In the genomic region with DNA sequence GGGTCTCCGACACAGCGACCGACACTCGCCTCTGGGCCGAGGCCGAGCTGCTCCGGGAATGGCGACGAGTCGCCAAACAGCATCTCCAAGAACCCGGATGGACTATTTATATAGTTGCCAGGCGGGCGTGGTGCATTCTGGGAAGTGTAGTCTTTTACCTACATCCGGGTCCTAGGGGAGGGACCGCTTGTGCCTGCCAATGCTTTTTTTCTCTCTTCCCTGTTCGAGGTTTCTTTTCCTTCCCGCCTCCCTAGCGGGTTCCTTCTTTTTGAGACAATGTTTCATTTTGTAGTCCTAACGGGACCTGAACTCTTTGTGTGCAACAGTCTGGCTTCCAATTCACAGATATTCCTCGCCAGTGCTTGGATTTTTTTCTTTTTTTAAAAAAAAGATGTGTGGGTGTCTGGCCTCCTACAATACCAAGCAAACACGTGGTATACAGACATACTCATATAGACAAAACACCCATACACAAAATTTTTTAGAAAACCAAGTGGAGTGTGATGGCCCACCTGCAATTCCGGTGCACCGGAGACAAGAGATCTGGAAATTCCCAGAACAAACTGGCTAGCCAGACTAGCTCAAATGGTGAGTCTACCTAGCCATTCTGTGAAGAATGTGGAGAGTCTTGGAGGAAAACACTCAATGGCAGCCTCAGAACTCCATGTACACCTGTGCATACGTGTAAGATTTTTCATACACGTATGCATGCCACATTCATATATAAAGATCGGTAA, we compare ENCODE assay signal across 8 mouse cellular contexts. TPM values are rescaled to one million over a fixed set of nuclear protein-coding genes. Genes with fewer than 3 reads are reported as not detected.
DNase-seq lines count a peak whose midpoint lies in the region; ATAC-seq lines count a peak whose summit lies in the region.

A gene (minus strand): TSS at position 87 of the 737 bp plus-strand sequence.

- H3K27me3 ChIP-seq in hindbrain, embryonic 12.5 days = no peaks in the 10 kb centered on the region

- DNase-seq in Muller cell, postnatal 12 days (ENCODE audit: inconsistent ontology term) = peak; percentile 95
- peak; percentile 97 for DNase-seq in cerebellum, adult 9-11 months
- DNase-seq in frontal cortex, postnatal 10 days (ENCODE audit: low spot score in 2 of 2) = peak; percentile 96 to 97
- peak; percentile 99 for DNase-seq in layer of hippocampus, postnatal 14 days (ENCODE audit: low spot score in 2 of 2)
- peak; percentile 98 for DNase-seq in lung, postnatal 14 days
- DNase-seq in retina, adult 2 months (ENCODE audit: low read depth, low spot score) = peak; percentile 94
- DNase-seq in thymus, postnatal 36 days = peak; percentile 96 to 98

- peak within 1 kb of the TSS; percentile 100 for H3K4me3 ChIP-seq in hindbrain, embryonic 12.5 days

- H3K4me1 ChIP-seq in hindbrain, embryonic 12.5 days = peaks cover 33% of the 10 kb centered on the region

- H3K9ac ChIP-seq in hindbrain, embryonic 12.5 days = peak within 1 kb of the TSS; percentile 99

- H3K27ac ChIP-seq in hindbrain, embryonic 12.5 days = peak within 1 kb of the TSS; percentile 87

- ATAC-seq in hindbrain, embryonic 12.5 days (ENCODE audit: low FRiP score) = peak; percentile 91

- H3K9me3 ChIP-seq in hindbrain, embryonic 12.5 days (replicated peaks) = no peaks in the 10 kb centered on the region

- WGBS in hindbrain, embryonic 12.5 days = 14% methylated on average over 26 of the region's 26 CpGs

- peak within 1 kb of the TSS; percentile 91 for H3K4me2 ChIP-seq in hindbrain, embryonic 12.5 days (replicated peaks)

- H3K36me3 ChIP-seq in hindbrain, embryonic 12.5 days = peaks cover 9% of the 10 kb centered on the region

RNA-seq across cellular contexts. Expression of the gene that starts here (rescaled TPM):
- 197 and 202 TPM in 2 replicates for polyA plus RNA-seq in hindbrain, embryonic 12.5 days (2016; fragmentation: Nextera tagmentation; extraction: Ambion mirVana)
- 100 to 1,000 TPM; 262 to 266 TPM for total RNA-seq in layer of hippocampus, postnatal 14 days (2021)

Comparison
In these comparisons a context has a peak if more than half of its experiments do, and no peak if none do; other contexts are left out.
1. Peak in every context shown above with its lines: DNase-seq, ATAC-seq, H3K4me3 ChIP-seq and H3K27ac ChIP-seq.